In genomic region chr2:125724546-125725114, GRCm38 (mm10) we compare ENCODE assay signal across 8 mouse cellular contexts. TPM values are rescaled to one million over a fixed set of nuclear protein-coding genes. Genes with fewer than 3 reads are reported as not detected.
DNase-seq lines count a peak whose midpoint lies in the region; ATAC-seq and TF ChIP-seq lines count a peak whose summit lies in the region.

No protein-coding gene starts in this region.

- peak overlapping the region; percentile 57 for H3K4me3 ChIP-seq in left cerebral cortex, adult 2 months
- H3K4me3 ChIP-seq in hindbrain, embryonic 11.5 days (ENCODE audit: low read depth, low read length), result peak overlapping the region; percentile 44
- peak overlapping the region; percentile 47 for H3K4me3 ChIP-seq in limb, embryonic 14.5 days (replicated peaks; ENCODE audit: low read length)

- H3K27ac ChIP-seq in left cerebral cortex, adult 2 months, result no peak overlapping the region
- H3K27ac ChIP-seq in hindbrain, embryonic 11.5 days (ENCODE audit: low read depth, low read length), result no peak overlapping the region
- H3K27ac ChIP-seq in limb, embryonic 14.5 days (replicated peaks; ENCODE audit: low read depth, low read length), result no peak overlapping the region

- no peaks in the 10 kb centered on the region for H3K9me3 ChIP-seq in hindbrain, embryonic 11.5 days (ENCODE audit: control insufficient read depth, low read length)
- no peaks in the 10 kb centered on the region for H3K9me3 ChIP-seq in limb, embryonic 14.5 days (ENCODE audit: control insufficient read depth, low read length)

- peaks cover 24% of the 10 kb centered on the region for H3K27me3 ChIP-seq in hindbrain, embryonic 11.5 days (ENCODE audit: control insufficient read depth, insufficient read depth, low read length)
- H3K27me3 ChIP-seq in limb, embryonic 14.5 days (ENCODE audit: control insufficient read depth, insufficient read depth, low read length), result peaks cover 24% of the 10 kb centered on the region

- peak overlapping the region; percentile 100 for H3K4me2 ChIP-seq in hindbrain, embryonic 11.5 days (replicated peaks; ENCODE audit: low read depth, low read length)
- H3K4me2 ChIP-seq in limb, embryonic 14.5 days (replicated peaks; ENCODE audit: low read depth, low read length, severe bottlenecking), result peak overlapping the region; percentile 100

- 0 out of 2 replicates have a peak overlapping the region, but pooled peaks have one; percentile 2 for H3K9ac ChIP-seq in hindbrain, embryonic 11.5 days (ENCODE audit: low read depth, low read length)
- H3K9ac ChIP-seq in limb, embryonic 14.5 days (ENCODE audit: low read depth, low read length, severe bottlenecking), result no peak overlapping the region

- TF ChIP-seq CTCF in left cerebral cortex, adult 2 months (IDR thresholded peaks at IDR 0.05), result no peak

- DNase-seq in left cerebral cortex, adult 2 months (ENCODE audit: extremely low spot score in 1 of 2, low spot score in 2 of 2), result no peak
- DNase-seq in left cerebral cortex, postnatal 10 days (ENCODE audit: extremely low spot score in 1 of 2, low spot score in 2 of 2), result no peak
- peak; percentile 50 to 58 for DNase-seq in cerebellum, postnatal 14 days
- peak; percentile 56 for DNase-seq in hindbrain, embryonic 11.5 days (ENCODE audit: low spot score)
- peak; percentile 28 for DNase-seq in limb, embryonic 14.5 days (ENCODE audit: low spot score)
- DNase-seq in retina, embryonic 14.5 days (ENCODE audit: low spot score), result peak; percentile 51
- DNase-seq in spleen, postnatal 36 days (ENCODE audit: low spot score in 2 of 2), result no peak
- DNase-seq in right cerebral cortex, postnatal 25 days, result no peak

- H3K4me1 ChIP-seq in hindbrain, embryonic 11.5 days (replicated peaks; ENCODE audit: control insufficient read depth, insufficient read depth, low read length), result peaks cover 2% of the 10 kb centered on the region; the same call in 1 of the 2 replicates
- H3K4me1 ChIP-seq in limb, embryonic 14.5 days (ENCODE audit: control insufficient read depth, insufficient read depth, low read length), result peaks cover 8% of the 10 kb centered on the region

- intact Hi-C loops in left cerebral cortex, adult 2 months (cut with DNase I), result loop anchor here (2.0 kb wide), 1 partner anchor 52 kb away; the partner anchor contains the start of gene Eid1
- intact Hi-C loops in left cerebral cortex, postnatal 10 days (cut with DNase I), result loop anchor here (5.0 kb wide), 1 partner anchor 47 kb away; no protein-coding TSS in a partner anchor

- no peak for TF ChIP-seq POLR2A in limb, embryonic 14.5 days (IDR thresholded peaks at IDR 0.05; ENCODE audit: borderline replicate concordance, extremely low read depth, insufficient read depth, insufficient read length)

- under 1% methylated on average over 16 of the region's 16 CpGs for WGBS in hindbrain, embryonic 11.5 days
- 1% methylated on average over 16 of the region's 16 CpGs for WGBS in limb, embryonic 14.5 days

- peak; percentile 66 for ATAC-seq in hindbrain, embryonic 11.5 days (ENCODE audit: low FRiP score)
- ATAC-seq in limb, embryonic 14.5 days (ENCODE audit: low FRiP score, low read depth), result no peak

- H3K36me3 ChIP-seq in hindbrain, embryonic 11.5 days (ENCODE audit: control insufficient read depth, insufficient read depth, low read length), result no peaks in the 10 kb centered on the region
- H3K36me3 ChIP-seq in limb, embryonic 14.5 days (ENCODE audit: control insufficient read depth, insufficient read depth, low read length), result no peaks in the 10 kb centered on the region

RNA-seq across cellular contexts. Expression of gene Shc4, which starts 0.7 kb away (rescaled TPM):
- 1 to 10 TPM; 4.6 to 5.5 TPM for total RNA-seq in left cerebral cortex, adult 2 months (2021)
- total RNA-seq in left cerebral cortex, postnatal 10 days (2021), result 1 to 10 TPM; 5.2 to 5.8 TPM
- polyA plus RNA-seq in hindbrain, embryonic 11.5 days (2014; fragmentation: Nextera tagmentation; extraction: Ambion mirVana), result 1.8 and 2.6 TPM in 2 replicates
- 1.2 and 1.3 TPM in 2 replicates for polyA plus RNA-seq in limb, embryonic 14.5 days (2012; rRNA removed)
- 0.74 and 1.1 TPM in 2 replicates for polyA plus RNA-seq in limb, embryonic 14.5 days (2014; fragmentation: Nextera tagmentation; extraction: Ambion mirVana)

RNA-seq across cellular contexts. Expression of gene Eid1, which starts 51.7 kb away (rescaled TPM):
- 100 to 1,000 TPM; 209 to 229 TPM for total RNA-seq in left cerebral cortex, adult 2 months (2021)
- 100 to 1,000 TPM; 428 to 443 TPM for total RNA-seq in left cerebral cortex, postnatal 10 days (2021)
- polyA plus RNA-seq in hindbrain, embryonic 11.5 days (2014; fragmentation: Nextera tagmentation; extraction: Ambion mirVana), result 314 and 320 TPM in 2 replicates
- polyA plus RNA-seq in limb, embryonic 14.5 days (2012; rRNA removed), result 143 and 182 TPM in 2 replicates
- 298 and 313 TPM in 2 replicates for polyA plus RNA-seq in limb, embryonic 14.5 days (2014; fragmentation: Nextera tagmentation; extraction: Ambion mirVana)

RNA-seq across cellular contexts. Expression of gene Secisbp2l, which starts 58.0 kb away (rescaled TPM):
- 100 to 1,000 TPM in 1 of 2 experiments, 10 to 100 TPM in 1; 97.4 to 100 TPM for total RNA-seq in left cerebral cortex, adult 2 months (2021)
- total RNA-seq in left cerebral cortex, postnatal 10 days (2021), result 10 to 100 TPM; 88.1 to 89.4 TPM
- 29.2 and 32.4 TPM in 2 replicates for polyA plus RNA-seq in hindbrain, embryonic 11.5 days (2014; fragmentation: Nextera tagmentation; extraction: Ambion mirVana)
- polyA plus RNA-seq in limb, embryonic 14.5 days (2012; rRNA removed), result 14.5 and 15.2 TPM in 2 replicates
- 22.6 and 25.6 TPM in 2 replicates for polyA plus RNA-seq in limb, embryonic 14.5 days (2014; fragmentation: Nextera tagmentation; extraction: Ambion mirVana)

Comparison
In these comparisons a context has a peak if more than half of its experiments do, and no peak if none do; other contexts are left out.
1. DNase-seq: peak in cerebellum, postnatal 14 days (2 of 2), hindbrain, embryonic 11.5 days (single experiment), limb, embryonic 14.5 days (single experiment) and retina, embryonic 14.5 days (single experiment); none in left cerebral cortex, adult 2 months (0 of 2), left cerebral cortex, postnatal 10 days (0 of 2), spleen, postnatal 36 days (0 of 2) and right cerebral cortex, postnatal 25 days (single experiment).
2. Peak in every context shown above with its lines, with median percentiles within 50 percentile points of each other: H3K4me3 ChIP-seq.